Mouse (Mus musculus) heart, adult 2 months (tissue): ENCODE data around the gene Aoc3.

Experiments
- CTCF ChIP-seq: fragments of 200-600 bp; IDR thresholded peaks from 2 replicates; pipeline ENCODE4 v1.8.1; 2022; ENCODE audit warnings: antibody characterized with exemption, mild to moderate bottlenecking, moderate library complexity
- EP300 ChIP-seq: fragments of 200-500 bp; IDR thresholded peaks from 2 replicates; pipeline ENCODE4 v1.6.1; 2011; ENCODE audit warnings: low read depth, low read length, control low read depth; ENCODE audit not compliant: insufficient read depth
- POLR2A ChIP-seq: fragments of 200-500 bp; IDR thresholded peaks from 2 replicates; pipeline ENCODE4 v1.6.1; 2011; ENCODE audit warnings: mild to moderate bottlenecking, low read depth, low read length, control low read depth; ENCODE audit not compliant: insufficient read depth

- no peak for TF ChIP-seq EP300
- no peak for TF ChIP-seq POLR2A
- no peak for TF ChIP-seq CTCF
These were observed 5.6 kb upstream of the Aoc3 start, which contains the start of gene Aoc2 for GRCm38 (mm10) chr11:101324763-101325162.
